Mouse (Mus musculus) adrenal gland, adult 8-10 months (tissue): ENCODE results near the gene Tbc1d13. TPM values are rescaled to one million over a fixed set of nuclear protein-coding genes. Genes with fewer than 3 reads are reported as not detected.
"Not testable (repeated sequence)": the region's sequence is repeated elsewhere in the genome, so short reads cannot be mapped to it uniquely, and the experiment has no call there.

Experiments
- DNase-seq: peaks from one replicate; pipeline ENCODE4 v3.0.0; 2022
- total RNA-seq, 4 experiments: library from RNA; stranded (reverse); gene quantifications; 2 replicates each; pipeline ENCODE4 v1.2.4; 2022

Gene Tbc1d13
- total RNA-seq, 4 experiments from 2014 or later: 58.6 to 71.5 (median 64.5) TPM

DNA sequence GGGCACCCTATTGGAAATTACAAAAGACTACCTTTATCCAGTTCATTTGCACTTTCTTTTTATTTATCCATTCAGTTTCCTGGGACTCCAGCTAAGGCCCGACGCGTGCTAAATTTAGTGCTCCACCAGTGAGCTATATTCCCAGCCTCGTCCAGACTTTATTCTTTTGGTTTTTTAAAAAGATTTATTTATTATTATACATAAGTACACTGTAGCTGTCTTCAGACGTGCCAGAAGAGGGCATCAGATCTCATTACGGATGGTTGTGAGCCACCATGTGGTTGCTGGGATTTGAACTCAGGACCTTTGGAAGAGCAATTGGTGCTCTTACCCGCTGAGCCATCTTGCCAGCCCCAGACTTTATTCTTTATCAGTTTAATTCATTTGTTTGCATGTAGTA, 45.2 kb downstream of the Tbc1d13 start:
- not testable (repeated sequence) for DNase-seq

DNA sequence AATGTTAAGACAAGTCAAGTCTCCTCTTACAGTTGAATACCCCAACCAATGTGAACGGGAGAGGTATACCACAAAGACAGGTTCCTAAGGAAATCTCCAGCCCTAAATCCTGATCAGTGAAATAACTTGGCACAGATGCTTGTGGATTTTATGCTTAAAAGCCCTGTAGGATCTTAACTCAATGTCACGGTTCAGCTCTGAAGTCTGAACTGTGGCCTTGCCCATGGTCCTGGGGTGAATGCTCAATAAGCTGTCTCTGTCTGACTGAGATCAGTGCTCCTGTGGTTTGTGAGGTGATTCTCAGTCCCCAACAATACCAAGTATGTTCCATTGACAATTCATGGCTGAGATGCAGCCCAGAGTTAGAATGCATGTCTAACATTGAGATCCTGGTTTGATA, 48.9 kb downstream of the Tbc1d13 start:
- no peak for DNase-seq

DNA sequence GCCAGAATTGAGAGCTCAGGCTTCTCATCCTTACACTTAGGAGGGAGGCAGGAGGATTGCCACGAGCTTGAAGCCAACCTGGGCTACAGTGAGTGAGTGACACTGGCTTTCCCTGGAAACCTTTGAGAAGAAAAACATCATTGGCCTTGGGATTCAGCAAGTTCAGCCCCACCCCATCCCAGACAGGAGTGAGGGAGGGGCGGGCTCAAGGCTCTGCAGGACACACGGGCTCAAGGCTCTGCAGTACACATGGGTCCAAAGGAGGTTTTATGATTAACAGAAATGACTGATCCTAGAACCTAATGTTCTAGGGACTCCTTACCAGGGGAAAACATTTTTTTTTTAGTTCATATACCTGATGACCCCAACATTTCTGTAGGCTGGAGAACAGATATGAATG, 50.2 kb downstream of the Tbc1d13 start:
- DNase-seq: no peak

DNA sequence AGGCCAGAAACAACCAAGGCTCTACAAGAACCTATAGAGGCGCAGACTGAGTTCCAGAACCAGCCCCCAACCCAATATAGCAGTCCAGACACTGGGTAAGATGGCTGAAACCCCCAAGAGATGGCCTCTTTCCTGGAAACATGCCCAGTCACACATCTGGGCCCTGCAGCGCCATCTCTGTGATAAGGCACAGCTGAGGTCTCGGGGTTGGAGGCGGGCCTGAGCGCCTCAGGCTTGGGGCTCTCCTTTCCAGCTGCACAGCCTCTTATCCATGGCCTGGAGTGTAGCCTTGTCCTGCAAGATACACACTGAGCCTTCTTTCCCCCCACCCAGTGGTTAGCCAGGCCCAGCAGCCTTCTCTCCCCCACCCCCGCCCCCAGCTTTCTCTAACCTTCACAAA, 51.7 kb downstream of the Tbc1d13 start:
- no peak for DNase-seq

DNA sequence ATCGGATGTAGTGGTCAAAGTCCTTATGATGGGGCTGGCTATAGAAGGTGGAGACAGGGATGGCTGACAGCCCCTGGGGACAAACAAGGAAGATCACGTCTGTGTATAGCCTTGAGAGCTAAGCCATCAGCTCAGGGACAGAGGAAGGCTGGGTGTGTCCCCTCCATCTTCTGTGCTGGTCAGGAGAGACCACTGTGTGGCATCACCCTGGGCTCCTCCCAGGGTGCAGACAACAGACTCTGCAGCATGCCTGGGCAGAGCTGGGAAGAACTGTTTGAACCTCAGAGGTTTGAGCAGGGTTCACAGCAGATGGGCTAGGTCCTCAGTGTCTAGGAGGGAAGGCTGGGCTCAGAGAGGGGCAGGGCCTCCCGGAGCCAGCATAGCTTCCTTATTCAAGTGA, 52.1 kb downstream of the Tbc1d13 start:
- no peak for DNase-seq

DNA sequence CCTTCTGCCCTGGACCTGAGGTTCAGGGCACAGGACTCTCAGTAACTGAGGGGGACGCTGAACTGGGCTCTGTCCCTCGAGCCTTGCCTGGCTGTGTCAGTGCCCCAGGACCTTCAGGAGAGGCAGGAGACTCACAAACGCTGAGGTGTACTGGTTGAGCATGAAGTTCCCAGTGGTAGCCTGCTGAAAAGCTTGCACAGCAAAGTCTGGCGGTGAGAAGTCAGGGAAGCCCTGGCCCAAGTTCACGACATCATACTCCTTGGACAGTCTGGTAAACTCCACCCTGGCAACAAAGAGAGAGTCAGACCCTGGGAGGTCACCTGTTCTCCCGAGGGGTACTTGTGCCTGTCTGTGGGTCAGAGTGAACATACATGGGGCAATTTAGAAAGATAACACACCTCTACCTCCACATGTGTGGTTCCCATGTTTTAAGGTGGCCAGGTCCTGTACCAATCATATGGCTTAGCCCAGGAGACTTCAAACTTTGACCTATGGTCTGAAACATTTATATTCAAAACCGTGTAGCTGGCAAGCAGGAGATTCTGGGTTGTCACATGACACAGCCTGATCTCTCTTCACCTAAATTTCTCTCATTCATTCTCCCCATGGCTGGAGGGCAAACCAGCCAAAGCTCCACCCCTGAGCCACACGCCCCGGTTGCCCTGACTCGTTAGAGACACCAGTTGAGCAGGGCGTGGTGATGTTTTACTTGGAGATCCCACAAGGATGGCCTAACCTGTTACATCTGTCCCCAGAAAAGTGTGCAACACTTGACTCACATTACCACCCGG, 58.4 kb downstream of the Tbc1d13 start:
- no peak for DNase-seq

DNA sequence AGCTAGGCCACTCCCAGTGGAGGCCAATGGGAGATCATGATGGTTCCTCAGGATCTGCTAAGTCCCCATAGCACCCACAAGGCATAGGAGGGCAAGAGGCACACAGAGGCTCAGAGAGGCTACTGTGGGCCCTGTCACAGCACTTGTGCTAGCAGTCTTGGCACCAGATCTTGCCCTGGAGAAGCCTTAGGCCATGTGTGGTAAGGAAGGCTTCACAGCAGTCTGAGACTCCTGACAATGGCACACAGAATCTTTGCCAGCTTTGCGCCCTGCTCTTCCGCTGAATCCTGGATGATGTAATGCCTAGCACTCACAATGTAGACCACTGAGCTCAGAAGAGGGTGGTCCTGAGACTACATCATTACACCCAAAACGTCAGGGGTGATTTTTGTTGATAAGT, 61.1 kb downstream of the Tbc1d13 start:
- no peak for DNase-seq

DNA sequence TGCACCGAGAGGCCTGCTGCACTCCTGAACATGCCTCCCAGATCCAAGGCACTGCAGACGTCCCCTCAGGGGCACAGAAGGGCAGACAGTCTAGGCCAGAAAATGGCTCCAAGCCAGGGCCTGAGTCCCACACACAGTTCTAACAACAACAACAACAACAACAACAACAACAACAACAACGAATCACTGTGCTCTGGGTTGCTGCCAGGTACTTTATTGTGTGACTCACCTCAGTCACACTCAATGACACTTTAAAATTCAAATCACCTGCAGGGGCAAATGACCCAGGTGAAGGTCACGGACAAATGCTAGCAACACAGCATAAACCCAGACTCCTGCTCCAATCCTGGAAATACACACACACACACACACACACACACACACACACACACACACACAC, 64.5 kb downstream of the Tbc1d13 start:
- no peak for DNase-seq

DNA sequence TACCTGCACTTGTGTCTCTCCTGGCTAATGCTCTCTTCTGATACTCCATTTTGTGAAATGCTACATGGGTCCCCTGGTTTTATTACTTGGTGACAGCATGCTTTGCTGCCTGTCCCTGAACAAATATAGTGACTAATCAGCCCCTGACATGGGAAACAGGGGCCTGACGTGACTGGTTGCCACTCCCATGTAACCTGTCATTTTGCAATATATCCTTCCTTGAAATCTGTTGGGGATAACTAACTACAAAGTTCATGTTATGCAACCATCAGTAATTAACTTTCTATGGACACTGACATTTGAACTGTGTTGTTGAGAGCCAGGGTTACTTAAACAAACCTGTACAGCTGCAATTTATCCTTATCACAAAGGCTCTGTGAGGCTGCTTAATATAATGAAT, 66.4 kb downstream of the Tbc1d13 start:
- DNase-seq: peak; percentile 62

DNA sequence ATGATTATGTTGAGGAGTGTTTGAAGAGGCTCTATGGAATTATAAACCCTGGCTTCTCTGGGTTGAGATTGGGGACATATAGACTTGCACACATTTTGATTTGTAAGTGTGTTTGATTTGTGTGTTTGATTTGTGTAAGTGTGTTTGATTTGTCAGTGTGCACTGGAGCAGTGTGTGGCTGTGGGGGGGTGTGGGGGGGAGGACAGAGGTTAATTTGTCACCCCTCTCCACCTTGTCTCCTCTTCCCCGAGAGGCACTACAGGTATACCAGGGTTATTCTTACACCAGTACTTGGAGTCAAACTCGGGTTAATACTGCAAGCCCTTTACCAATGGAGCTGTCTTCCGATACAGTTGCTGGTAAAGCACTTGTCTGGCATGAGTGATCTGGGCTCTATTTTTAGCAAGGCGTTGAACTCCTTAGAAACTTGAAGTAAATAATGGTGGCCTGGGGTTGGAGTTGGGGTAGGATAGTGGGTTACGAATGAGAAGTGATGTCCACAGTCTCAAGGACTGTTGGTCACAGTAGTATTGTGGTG, 66.9 kb downstream of the Tbc1d13 start:
- no peak for DNase-seq

Other genes starting within 250 kb of the Tbc1d13 start
- 10 to 100 TPM; 31.2 to 80.8 (median 57.9) TPM for gene Odf2, start 244.5 kb upstream of the Tbc1d13 start, total RNA-seq
- 10 to 100 TPM; 34.7 to 56.4 (median 43.6) TPM for gene Gle1, start 198.3 kb upstream of the Tbc1d13 start, total RNA-seq
- 100 to 1,000 TPM; 163 to 298 (median 244) TPM for gene Sptan1, start 168.2 kb upstream of the Tbc1d13 start, total RNA-seq
- 10 to 100 TPM; 19.5 to 31.7 (median 26.6) TPM for gene Wdr34, start 84.9 kb upstream of the Tbc1d13 start, total RNA-seq
- 100 to 1,000 TPM; 205 to 257 (median 225) TPM for gene Set, start 76.4 kb upstream of the Tbc1d13 start, total RNA-seq
- gene Pkn3, start 56.1 kb upstream of the Tbc1d13 start, total RNA-seq: 1 to 10 TPM; 4.8 to 6.6 (median 5.8) TPM
- 10 to 100 TPM; 16.4 to 23.9 (median 17.6) TPM for gene Zdhhc12, start 40.1 kb upstream of the Tbc1d13 start, total RNA-seq
- 10 to 100 TPM; 45.6 to 74.7 (median 58.5) TPM for gene Zer1, start 9.2 kb upstream of the Tbc1d13 start, total RNA-seq
- 10 to 100 TPM; 21.9 to 43.0 (median 31.0) TPM for gene Endog, start 37.7 kb downstream of the Tbc1d13 start, total RNA-seq
- 10 to 100 TPM; 22.9 to 28.7 (median 28.4) TPM for gene Spout1, start 44.7 kb downstream of the Tbc1d13 start, total RNA-seq
- 10 to 100 TPM; 21.3 to 27.4 (median 22.8) TPM for gene Kyat1, start 72.1 kb downstream of the Tbc1d13 start, total RNA-seq
- gene Lrrc8a, start 104.0 kb downstream of the Tbc1d13 start, total RNA-seq: 10 to 100 TPM; 54.6 to 63.0 (median 57.8) TPM
- 1 to 10 TPM in 3 of 4 experiments, under 1 TPM in 1; 0.58 to 5.3 (median 2.8) TPM for gene Gm28035, start 106.8 kb downstream of the Tbc1d13 start, total RNA-seq
- 10 to 100 TPM; 12.0 to 20.7 (median 15.4) TPM for gene Phyhd1, start 132.5 kb downstream of the Tbc1d13 start, total RNA-seq
- gene Gm28038, start 147.3 kb downstream of the Tbc1d13 start, total RNA-seq: not detected
- 10 to 100 TPM; 31.2 to 42.7 (median 37.6) TPM for gene Dolk, start 152.6 kb downstream of the Tbc1d13 start, total RNA-seq
- 10 to 100 TPM; 28.2 to 33.6 (median 30.2) TPM for gene Nup188, start 152.7 kb downstream of the Tbc1d13 start, total RNA-seq
- gene Sh3glb2, start 225.6 kb downstream of the Tbc1d13 start, total RNA-seq: 100 to 1,000 TPM in 2 of 4 experiments, 10 to 100 TPM in 2; 85.4 to 115 (median 101) TPM
- 100 to 1,000 TPM in 1 of 4 experiments, 10 to 100 TPM in 3; 80.6 to 104 (median 91.1) TPM for gene Miga2, start 230.5 kb downstream of the Tbc1d13 start, total RNA-seq